Mouse (Mus musculus) heart, adult 2 months (tissue): ENCODE data around the gene Gfod1. TPM values are rescaled to one million over a fixed set of nuclear protein-coding genes. Genes with fewer than 3 reads are reported as not detected.

Experiments used
- DNase-seq, 2 experiments: peaks; one replicate each; pipeline ENCODE4 v3.0.0; 2021
- H3K27ac ChIP-seq: fragments of 200-600 bp; 2 replicates; pipeline ENCODE4 v1.8.1; 2022
- H3K27me3 ChIP-seq: fragments of 200-500 bp; 2 replicates; pipeline ENCODE4 v1.6.1; 2012; ENCODE audit warnings: mild to moderate bottlenecking, low read length, inconsistent platforms, mixed read lengths; ENCODE audit not compliant: control insufficient read depth, insufficient read depth
- H3K36me3 ChIP-seq: fragments of 200-500 bp; 2 replicates; pipeline ENCODE4 v1.6.1; 2012; ENCODE audit warnings: low read length, inconsistent platforms; ENCODE audit not compliant: control insufficient read depth, insufficient read depth
- H3K4me1 ChIP-seq: fragments of 200-500 bp; 2 replicates; pipeline ENCODE4 v1.6.1; 2011; ENCODE audit warnings: low read length; ENCODE audit not compliant: control insufficient read depth, insufficient read depth
- H3K4me3 ChIP-seq: fragments of 200-600 bp; 2 replicates; pipeline ENCODE4 v1.8.1; 2022
- H3K79me2 ChIP-seq: fragments of 200-500 bp; replicated peaks from 2 replicates; pipeline ENCODE4 v1.6.1; 2012; ENCODE audit warnings: mild to moderate bottlenecking, inconsistent platforms, low read length, moderate library complexity, mixed read lengths; ENCODE audit not compliant: control insufficient read depth, insufficient read depth
- H3K9ac ChIP-seq: fragments of 200-500 bp; 2 replicates; pipeline ENCODE4 v1.6.1; 2012; ENCODE audit warnings: low read depth, mild to moderate bottlenecking, control low read depth, inconsistent platforms, low read length, mixed read lengths
- CTCF ChIP-seq: fragments of 200-600 bp; IDR thresholded peaks from 2 replicates; pipeline ENCODE4 v1.8.1; 2022; ENCODE audit warnings: antibody characterized with exemption, mild to moderate bottlenecking, moderate library complexity
- EP300 ChIP-seq: fragments of 200-500 bp; IDR thresholded peaks from 2 replicates; pipeline ENCODE4 v1.6.1; 2011; ENCODE audit warnings: low read depth, low read length, control low read depth; ENCODE audit not compliant: insufficient read depth
- POLR2A ChIP-seq: fragments of 200-500 bp; IDR thresholded peaks from 2 replicates; pipeline ENCODE4 v1.6.1; 2011; ENCODE audit warnings: mild to moderate bottlenecking, low read depth, low read length, control low read depth; ENCODE audit not compliant: insufficient read depth
- WGBS: fragments of 180-500 bp; shearing (Covaris S2); methylation state at CpG from one replicate; pipeline ENCODE4 v1.1.7; 2018; 5-methylcytosine and 5-hydroxymethylcytosine counted together
- intact Hi-C: fragments of 180-260 bp; cut with DNase I; formaldehyde crosslinking; loops from one replicate; pipeline ENCODE4 v1.15.1; 2025
- polyA plus RNA-seq: library from polyadenylated mRNA; depleted of rRNA; stranded (reverse); fragments of >200 nt; gene quantifications from 2 replicates; pipeline ENCODE4 v1.2.3, GENCODE M21; 2012
- total RNA-seq, 2 experiments: library from RNA; stranded (reverse); gene quantifications; 2 replicates each; pipeline ENCODE4 v1.2.3; 2021

Gfod1 gene
- total and polyA plus RNA-seq, 3 experiments: 9.5 to 34.1 (median 33.7) TPM

DNA sequence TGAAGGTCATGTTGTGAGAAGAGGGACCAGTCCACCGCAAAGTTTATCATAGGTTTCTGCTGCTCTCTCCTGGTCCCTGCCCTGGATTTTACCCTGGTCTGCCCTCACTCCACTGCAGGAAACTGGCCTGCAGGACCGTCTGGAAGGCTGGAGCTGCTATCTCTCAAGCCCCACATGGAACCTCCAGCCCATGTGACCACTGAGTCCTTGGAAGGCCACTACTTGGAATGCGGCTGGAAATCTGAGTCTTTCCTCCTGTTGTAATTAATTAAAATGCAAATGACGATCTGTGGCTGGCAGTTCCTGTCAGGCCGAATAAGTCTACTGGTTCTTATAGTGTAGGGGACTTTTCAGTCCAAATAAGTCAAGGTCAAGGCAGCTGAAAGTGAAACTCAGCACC lies 50.4 kb downstream of the Gfod1 start:
- no peak for DNase-seq
- WGBS: 21% methylated on average over 5 of the region's 5 CpGs
- TF ChIP-seq POLR2A (no peak), EP300 (no peak)
- Histone ChIP-seq H3K27ac (peak overlapping the region; percentile 20), H3K79me2 (peaks cover 5% of the 10 kb centered on the region; the same call in 1 of the 2 replicates), H3K27me3 (no peaks in the 10 kb centered on the region), H3K36me3 (peaks cover 3% of the 10 kb centered on the region; the same call in 1 of the 2 replicates), H3K9ac (0 out of 2 replicates have a peak overlapping the region, but pooled peaks have one; percentile 18), H3K4me1 (peaks cover 12% of the 10 kb centered on the region), H3K4me3 (no peak overlapping the region)
- intact Hi-C loops: no loop called here

DNA sequence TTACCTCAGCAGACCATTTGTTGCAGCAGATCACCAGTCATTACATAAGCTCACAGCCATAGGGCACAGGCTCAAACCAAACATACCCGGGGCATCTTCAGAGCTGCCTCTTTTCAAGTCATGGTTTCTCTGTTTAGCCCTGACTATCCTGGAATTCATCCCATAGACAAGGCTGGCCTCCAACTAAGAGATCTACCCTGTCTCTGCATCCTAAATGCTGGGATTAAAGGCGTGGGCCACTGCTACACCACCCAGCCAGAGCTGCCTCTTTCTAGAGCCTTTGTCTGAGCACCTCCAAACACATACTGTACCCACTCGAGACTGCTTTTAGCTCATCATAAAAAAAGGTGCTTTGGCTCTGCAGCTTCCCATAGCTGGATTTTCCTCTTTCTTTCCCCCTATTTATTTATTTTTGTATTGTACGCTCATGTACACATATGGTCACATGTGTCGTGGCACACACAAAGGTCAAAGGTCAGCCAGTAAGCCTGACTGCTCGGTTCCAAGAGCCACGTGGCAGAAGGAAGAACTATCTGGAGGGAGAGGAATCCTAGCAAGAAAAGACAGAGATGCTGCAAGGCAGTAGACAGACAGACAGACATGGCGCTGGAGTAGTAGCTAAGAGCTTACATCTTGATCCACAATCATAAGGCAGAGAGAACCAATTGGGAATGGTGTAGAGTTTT lies 51.7 kb downstream of the Gfod1 start:
- no peak overlapping the region for H3K9ac ChIP-seq
- peaks cover 3% of the 10 kb centered on the region; the same call in 1 of the 2 replicates for H3K36me3 ChIP-seq
- H3K4me3 ChIP-seq: no peak overlapping the region
- WGBS: 89% methylated on average over 8 of the region's 8 CpGs
- H3K27ac ChIP-seq: no peak overlapping the region
- peaks cover 12% of the 10 kb centered on the region for H3K4me1 ChIP-seq
- no peak for TF ChIP-seq POLR2A
- TF ChIP-seq EP300: no peak
- no peak for TF ChIP-seq CTCF
- no peak for DNase-seq
- H3K27me3 ChIP-seq: no peaks in the 10 kb centered on the region
- intact Hi-C loops: no loop called here
- H3K79me2 ChIP-seq: peaks cover 6% of the 10 kb centered on the region; the same call in 1 of the 2 replicates

DNA sequence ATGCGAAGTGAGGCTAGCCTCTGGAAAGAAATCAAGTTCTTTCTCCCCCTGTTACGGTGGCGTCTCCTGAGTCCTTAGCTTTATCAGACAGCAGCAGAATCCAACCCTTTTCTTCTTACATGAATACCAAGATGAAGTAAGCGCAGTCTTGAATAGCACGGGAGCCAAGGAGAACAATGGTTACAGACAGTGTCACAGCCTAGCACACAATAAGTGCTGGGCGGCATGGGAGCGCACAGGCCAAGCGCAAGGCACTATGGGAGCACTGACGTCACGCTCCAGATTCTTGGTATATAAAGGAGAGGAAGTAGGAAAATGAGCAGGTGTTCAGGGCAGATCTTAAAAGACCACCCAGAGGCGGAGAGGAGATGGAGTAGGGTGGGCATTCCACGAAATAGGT lies 52.6 kb downstream of the Gfod1 start:
- TF ChIP-seq CTCF (no peak), POLR2A (no peak), EP300 (no peak)
- Histone ChIP-seq H3K9ac (no peak overlapping the region), H3K36me3 (peaks cover 3% of the 10 kb centered on the region; the same call in 1 of the 2 replicates), H3K79me2 (peaks cover 6% of the 10 kb centered on the region; the same call in 1 of the 2 replicates), H3K27ac (no peak overlapping the region), H3K4me3 (no peak overlapping the region), H3K4me1 (peaks cover 12% of the 10 kb centered on the region), H3K27me3 (no peaks in the 10 kb centered on the region)
- DNase-seq: no peak
- WGBS: 82% methylated on average over 12 of the region's 12 CpGs
- intact Hi-C loops: no loop called here

- peaks cover 12% of the 10 kb centered on the region for H3K4me1 ChIP-seq
- intact Hi-C loops: no loop called here
- peaks cover 3% of the 10 kb centered on the region; the same call in 1 of the 2 replicates for H3K36me3 ChIP-seq
- H3K9ac ChIP-seq: no peak overlapping the region
- no peak for DNase-seq
- peaks cover 6% of the 10 kb centered on the region; the same call in 1 of the 2 replicates for H3K79me2 ChIP-seq
- H3K27me3 ChIP-seq: no peaks in the 10 kb centered on the region
- H3K4me3 ChIP-seq: no peak overlapping the region
- TF ChIP-seq CTCF: no peak
- no peak for TF ChIP-seq POLR2A
- no peak for TF ChIP-seq EP300
- 38% methylated on average over 6 of the region's 6 CpGs for WGBS
- no peak overlapping the region for H3K27ac ChIP-seq
These were observed 53.3 kb downstream of the Gfod1 start for GRCm38 (mm10) chr13:43250653-43251052.

GRCm38 (mm10) chr13:43250106-43250505 lies 53.9 kb downstream of the Gfod1 start:
- peaks cover 12% of the 10 kb centered on the region for H3K4me1 ChIP-seq
- intact Hi-C loops: no loop called here
- no peak overlapping the region for H3K27ac ChIP-seq
- H3K4me3 ChIP-seq: no peak overlapping the region
- DNase-seq: no peak
- no peaks in the 10 kb centered on the region for H3K27me3 ChIP-seq
- H3K36me3 ChIP-seq: peaks cover 3% of the 10 kb centered on the region; the same call in 1 of the 2 replicates
- WGBS: 82% methylated on average over 9 of the region's 9 CpGs
- H3K9ac ChIP-seq: no peak overlapping the region
- H3K79me2 ChIP-seq: peaks cover 6% of the 10 kb centered on the region; the same call in 1 of the 2 replicates
- TF ChIP-seq POLR2A (no peak), CTCF (no peak), EP300 (no peak)

DNA sequence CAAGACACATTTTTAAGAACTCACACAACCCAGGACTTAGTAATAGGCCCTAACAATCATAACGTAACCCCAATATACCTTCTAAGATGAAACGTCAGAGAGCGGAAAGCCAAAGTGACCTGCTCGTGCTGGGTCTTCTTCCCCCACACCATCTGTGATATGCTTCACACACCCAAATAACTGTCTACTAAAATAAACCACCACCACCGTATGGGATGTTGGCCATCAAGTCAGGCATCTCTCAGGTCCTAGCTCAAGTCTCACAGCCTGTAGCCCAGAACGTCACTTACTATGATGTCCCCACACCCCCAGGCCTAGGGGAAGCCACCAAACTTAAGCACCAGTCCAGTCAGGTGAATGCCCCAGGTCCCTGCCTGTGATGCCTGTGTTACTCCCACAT lies 55.6 kb downstream of the Gfod1 start:
- TF ChIP-seq CTCF: no peak
- no peak for TF ChIP-seq POLR2A
- no peak for TF ChIP-seq EP300
- H3K27ac ChIP-seq: no peak overlapping the region
- intact Hi-C loops: no loop called here
- no peaks in the 10 kb centered on the region; the same call in 1 of the 2 replicates for H3K36me3 ChIP-seq
- H3K79me2 ChIP-seq: peaks cover 6% of the 10 kb centered on the region; the same call in 1 of the 2 replicates
- no peaks in the 10 kb centered on the region for H3K27me3 ChIP-seq
- H3K9ac ChIP-seq: no peak overlapping the region
- DNase-seq: no peak
- no peak overlapping the region for H3K4me3 ChIP-seq
- peaks cover 14% of the 10 kb centered on the region for H3K4me1 ChIP-seq
- 98% methylated on average over 6 of the region's 6 CpGs for WGBS
